ENCODE assay signal across 26 mouse cellular contexts in the genomic region with DNA sequence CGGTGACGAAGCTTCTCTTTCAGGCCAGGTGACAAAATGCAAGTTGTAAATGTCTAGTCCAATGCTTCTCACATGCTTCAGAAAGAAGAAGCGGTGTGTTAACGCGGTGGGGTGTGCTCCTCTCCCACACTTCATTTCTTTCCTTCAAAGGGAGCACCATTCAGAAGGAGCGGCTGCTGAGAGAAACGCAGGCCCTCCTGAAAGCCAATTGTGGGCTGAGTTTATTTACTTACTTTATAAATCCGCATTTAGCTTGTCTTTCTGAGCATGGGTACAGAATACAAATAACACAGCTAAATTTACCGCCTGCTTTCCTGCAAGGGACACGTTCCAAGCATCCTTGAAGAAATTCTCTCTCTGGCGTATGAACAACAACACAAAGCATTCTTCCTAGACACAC.
A peak's percentile ranks its signal among the peaks of the same experiment; 100 is the strongest.
DNase-seq lines count a peak whose midpoint lies in the region; ATAC-seq lines count a peak whose summit lies in the region.
"Had no signal": no experiment of that assay in that cellular context is flagged by ENCODE, and none has a peak within 500 bp of the region (broad histone marks: within the 10 kb centered on the region; RNA-seq: fewer than 3 reads in every experiment).

No protein-coding gene starts in this region.

- no peaks in the 10 kb centered on the region for H3K27me3 ChIP-seq in kidney, embryonic 16.5 days (ENCODE audit: insufficient read depth, low read length)
- H3K27me3 ChIP-seq: heart, embryonic 13.5 days; limb, embryonic 13.5 days; liver, embryonic 12.5 days; neural tube, embryonic 12.5 days had no signal

- no peak overlapping the region for H3K4me3 ChIP-seq in kidney, embryonic 16.5 days (ENCODE audit: low read length)
- H3K4me3 ChIP-seq: heart, embryonic 13.5 days; layer of hippocampus, adult 2 months; limb, embryonic 13.5 days; liver, embryonic 12.5 days; neural tube, embryonic 12.5 days had no signal

- ATAC-seq in frontal cortex, adult (ENCODE audit: low TSS enrichment) = peak; percentile 96
- no peak for ATAC-seq in kidney, embryonic 16.5 days (ENCODE audit: low FRiP score, low TSS enrichment)
- ATAC-seq: forebrain, embryonic 16.5 days; hindbrain, postnatal 0 days; intestine, embryonic 16.5 days; liver, embryonic 12.5 days had no signal

- H3K4me2 ChIP-seq in kidney, embryonic 16.5 days (replicated peaks; ENCODE audit: low read depth, low read length) = no peak overlapping the region
- H3K4me2 ChIP-seq: heart, embryonic 13.5 days; limb, embryonic 13.5 days; liver, embryonic 12.5 days; midbrain, embryonic 11.5 days; neural tube, embryonic 12.5 days had no signal

- no peaks in the 10 kb centered on the region for H3K4me1 ChIP-seq in kidney, embryonic 16.5 days (ENCODE audit: insufficient read depth, low read length)
- H3K4me1 ChIP-seq: heart, embryonic 13.5 days; limb, embryonic 13.5 days; liver, embryonic 12.5 days; neural tube, embryonic 12.5 days had no signal

- H3K9me3 ChIP-seq in kidney, embryonic 16.5 days (ENCODE audit: low read length) = no peaks in the 10 kb centered on the region
- H3K9me3 ChIP-seq: heart, embryonic 13.5 days; limb, embryonic 13.5 days; liver, embryonic 12.5 days; neural tube, embryonic 12.5 days had no signal

- intact Hi-C loops in left cerebral cortex, postnatal 36 days (cut with DNase I) = no loop called here

- WGBS in kidney, embryonic 16.5 days = 74% methylated on average over 11 of the region's 11 CpGs

- no peak overlapping the region for H3K9ac ChIP-seq in kidney, embryonic 16.5 days (replicated peaks; ENCODE audit: low read length)
- H3K9ac ChIP-seq: heart, embryonic 13.5 days; limb, embryonic 13.5 days; liver, embryonic 12.5 days; neural tube, embryonic 12.5 days had no signal

- DNase-seq in frontal cortex, postnatal 10 days (ENCODE audit: low spot score in 2 of 2) = no peak
- DNase-seq in right cerebral cortex, adult 18-20 months = peak; percentile 19
- no peak for DNase-seq in right cerebral cortex, postnatal 14 days
- peak; percentile 24 to 26 for DNase-seq in left cerebral cortex, postnatal 36 days (ENCODE audit: low spot score in 2 of 2)
- DNase-seq in telencephalon, adult 2 months (ENCODE audit: low read depth, low spot score) = peak; percentile 50
- DNase-seq in heart, adult 8-10 months (ENCODE audit: low spot score) = no peak
- DNase-seq: cerebellum, adult 8-10 months; gastrocnemius, postnatal 10 days; heart, postnatal 14 days; kidney, adult 9 months; kidney, postnatal 25 days; lung, adult 18-20 months; lung, postnatal 10 days; retina, postnatal 1 day; thymus, postnatal 36 days had no signal

- no peaks in the 10 kb centered on the region for H3K36me3 ChIP-seq in kidney, embryonic 16.5 days (ENCODE audit: insufficient read depth, low read length)
- H3K36me3 ChIP-seq: heart, embryonic 13.5 days; limb, embryonic 13.5 days; liver, embryonic 12.5 days; neural tube, embryonic 12.5 days had no signal

- H3K27ac ChIP-seq in kidney, embryonic 16.5 days (ENCODE audit: low read length) = no peak overlapping the region
- H3K27ac ChIP-seq: heart, embryonic 13.5 days; hindbrain, postnatal 0 days; layer of hippocampus, adult 2 months; limb, embryonic 13.5 days; liver, embryonic 12.5 days; neural tube, embryonic 12.5 days had no signal

Comparison
In these comparisons a context has a peak if more than half of its experiments do, and no peak if none do; other contexts are left out.
1. DNase-seq: peak in right cerebral cortex, adult 18-20 months (single experiment), left cerebral cortex, postnatal 36 days (2 of 2) and telencephalon, adult 2 months (single experiment); none in frontal cortex, postnatal 10 days (0 of 2), right cerebral cortex, postnatal 14 days (single experiment) and heart, adult 8-10 months (single experiment).